Mouse (Mus musculus): ENCODE measurements at regions not wholly inside any gene's neighbourhood (a gene's known extent, or its start where the extent isn't known, plus 50 kb on each side); places are given as distances from the start of the nearest gene placed in this dataset.

DNA sequence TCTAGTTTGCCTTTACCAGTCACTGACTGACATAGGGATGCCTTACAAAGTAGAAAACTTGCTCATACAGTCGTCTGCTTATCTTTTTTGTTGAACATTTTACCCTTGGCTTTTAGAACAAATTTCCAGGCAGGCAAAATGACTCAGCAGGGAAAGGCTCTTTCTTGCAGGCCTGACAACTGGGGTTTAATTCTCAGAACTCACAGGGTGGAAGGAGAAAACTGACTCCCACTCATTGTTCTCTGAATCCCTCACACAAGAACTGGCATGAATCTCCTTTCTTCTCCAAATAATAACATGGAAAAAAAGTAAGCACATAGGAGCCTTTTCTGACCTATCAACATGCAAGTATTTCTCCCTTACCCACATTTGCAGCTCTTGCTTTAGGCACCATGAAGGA lies 163.5 kb downstream of the Cps1 start:
- intact Hi-C loops (cut with DNase I): no loop called here
- peak in 1 of 2 experiments; percentile 20 for DNase-seq (ENCODE audit: low spot score in 2 of 2)

DNA sequence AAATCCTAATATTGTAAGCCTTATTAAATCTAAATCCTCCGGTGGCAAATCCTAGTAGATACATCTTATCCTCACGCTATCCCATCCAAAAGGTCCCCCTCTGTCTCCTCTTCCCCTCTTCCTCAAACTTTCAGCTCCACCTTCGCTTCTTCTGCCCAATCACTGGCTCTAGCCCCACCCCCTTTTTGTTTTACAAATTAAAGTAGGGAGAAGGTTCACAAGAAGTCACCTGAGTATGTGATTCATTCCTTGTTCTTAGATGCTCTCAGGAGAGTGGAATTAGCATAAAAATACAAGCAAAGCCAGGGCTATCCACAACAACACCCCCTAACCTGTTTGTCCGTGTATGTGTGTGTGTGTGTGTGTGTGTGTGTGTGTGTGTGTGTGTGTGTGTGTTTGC lies 184.8 kb downstream of the Cps1 start:
- DNase-seq (ENCODE audit: low spot score in 2 of 2): no peak
- intact Hi-C loops (cut with DNase I): no loop called here

Data from left cerebral cortex, postnatal 25 days (tissue).